Mouse (Mus musculus) testis, adult 2 months (tissue): ENCODE results near the gene Csnk1g2. TPM values are rescaled to one million over a fixed set of nuclear protein-coding genes. Genes with fewer than 3 reads are reported as not detected.
"Not testable (repeated sequence)": the region's sequence is repeated elsewhere in the genome, so short reads cannot be mapped to it uniquely, and the experiment has no call there.

Source experiments
- H3K27ac ChIP-seq: fragments of 200-500 bp; 2 replicates; pipeline ENCODE4 v1.5.1; 2012; ENCODE audit warnings: low read depth, low read length; ENCODE audit not compliant: control insufficient read depth, insufficient read depth
- H3K27me3 ChIP-seq: fragments of 200-500 bp; 2 replicates; pipeline ENCODE4 v1.6.1; 2012; ENCODE audit warnings: mild to moderate bottlenecking, low read length, moderate library complexity; ENCODE audit not compliant: control insufficient read depth, insufficient read depth
- H3K36me3 ChIP-seq: fragments of 200-500 bp; 2 replicates; pipeline ENCODE4 v1.6.1; 2012; ENCODE audit warnings: mild to moderate bottlenecking, low read length; ENCODE audit not compliant: control insufficient read depth, insufficient read depth
- H3K4me1 ChIP-seq: fragments of 200-500 bp; 2 replicates; pipeline ENCODE4 v1.6.1; 2012; ENCODE audit warnings: low read length; ENCODE audit not compliant: control insufficient read depth, insufficient read depth
- H3K4me3 ChIP-seq: fragments of 200-500 bp; 2 replicates; pipeline ENCODE4 v1.5.1; 2012; ENCODE audit warnings: low read depth, mild to moderate bottlenecking, low read length, moderate library complexity, mixed read lengths; ENCODE audit not compliant: control insufficient read depth
- CTCF ChIP-seq: fragments of 200-500 bp; IDR thresholded peaks from 2 replicates; pipeline ENCODE4 v1.5.1; 2012; ENCODE audit warnings: low read depth, mild to moderate bottlenecking, inconsistent platforms, low read length, moderate library complexity; ENCODE audit not compliant: control insufficient read depth, insufficient read depth, insufficient replicate concordance
- POLR2A ChIP-seq: fragments of 200-500 bp; IDR thresholded peaks from 2 replicates; pipeline ENCODE4 v1.6.1; 2012; ENCODE audit warnings: low read depth, mild to moderate bottlenecking, inconsistent platforms, low read length, moderate library complexity; ENCODE audit not compliant: control insufficient read depth
- polyA plus RNA-seq: library from polyadenylated mRNA; depleted of rRNA; stranded (reverse); fragments of >200 nt; gene quantifications from 2 replicates; pipeline ENCODE4 v1.2.3, GENCODE M21; 2012

Gene Csnk1g2
- polyA plus RNA-seq, 1 experiment = 1,079 TPM

- Histone ChIP-seq H3K27ac (no peak overlapping the region), H3K4me1 (peaks cover 12% of the 10 kb centered on the region), H3K4me3 (no peak overlapping the region), H3K27me3 (no peaks in the 10 kb centered on the region), H3K36me3 (no peaks in the 10 kb centered on the region; the same call in 1 of the 2 replicates)
- TF ChIP-seq CTCF (no peak), POLR2A (no peak)
Measured at GRCm38 (mm10) chr10:80604988-80605387, 17.6 kb upstream of the Csnk1g2 start.

GRCm38 (mm10) chr10:80605721-80606120, 16.9 kb upstream of the Csnk1g2 start, which contains the start of gene Gm49322:
Gene Gm49322, plus strand, starts transcription at chr10:80606021.
- H3K4me1 ChIP-seq = peaks cover 12% of the 10 kb centered on the region
- not testable (repeated sequence) for H3K27ac ChIP-seq, H3K36me3 ChIP-seq, H3K4me3 ChIP-seq, H3K27me3 ChIP-seq

GRCm38 (mm10) chr10:80606306-80606705, 16.3 kb upstream of the Csnk1g2 start:
- Histone ChIP-seq H3K27me3 (no peaks in the 10 kb centered on the region), H3K36me3 (no peaks in the 10 kb centered on the region; the same call in 1 of the 2 replicates), H3K4me3 (no peak overlapping the region), H3K27ac (no peak overlapping the region), H3K4me1 (peaks cover 12% of the 10 kb centered on the region)
- no peak for TF ChIP-seq CTCF
- TF ChIP-seq POLR2A = no peak

- Histone ChIP-seq H3K27ac (no peak overlapping the region), H3K4me3 (no peak overlapping the region), H3K27me3 (no peaks in the 10 kb centered on the region), H3K36me3 (no peaks in the 10 kb centered on the region; the same call in 1 of the 2 replicates), H3K4me1 (peaks cover 12% of the 10 kb centered on the region)
- no peak for TF ChIP-seq CTCF
- no peak for TF ChIP-seq POLR2A
Measured at GRCm38 (mm10) chr10:80606737-80607350, 15.8 kb upstream of the Csnk1g2 start.

- TF ChIP-seq POLR2A (no peak), CTCF (no peak)
- Histone ChIP-seq H3K4me3 (no peak overlapping the region), H3K4me1 (peaks cover 10% of the 10 kb centered on the region), H3K27me3 (no peaks in the 10 kb centered on the region), H3K36me3 (no peaks in the 10 kb centered on the region; the same call in 1 of the 2 replicates), H3K27ac (no peak overlapping the region)
Measured at GRCm38 (mm10) chr10:80608435-80608834, 14.2 kb upstream of the Csnk1g2 start.

GRCm38 (mm10) chr10:80609269-80609924, 13.2 kb upstream of the Csnk1g2 start:
- TF ChIP-seq POLR2A (no peak), CTCF (no peak)
- Histone ChIP-seq H3K27ac (no peak overlapping the region), H3K36me3 (no peaks in the 10 kb centered on the region; the same call in 1 of the 2 replicates), H3K4me3 (no peak overlapping the region), H3K4me1 (peaks cover 2% of the 10 kb centered on the region), H3K27me3 (no peaks in the 10 kb centered on the region)

- Histone ChIP-seq H3K27ac (no peak overlapping the region), H3K4me3 (no peak overlapping the region), H3K4me1 (no peaks in the 10 kb centered on the region), H3K36me3 (no peaks in the 10 kb centered on the region; the same call in 1 of the 2 replicates), H3K27me3 (no peaks in the 10 kb centered on the region)
- TF ChIP-seq POLR2A = no peak
- no peak for TF ChIP-seq CTCF
Measured at GRCm38 (mm10) chr10:80610116-80610785, 12.4 kb upstream of the Csnk1g2 start.
